Mouse (Mus musculus): ENCODE data around the gene Ppp5c.

Ppp5c gene

DNA sequence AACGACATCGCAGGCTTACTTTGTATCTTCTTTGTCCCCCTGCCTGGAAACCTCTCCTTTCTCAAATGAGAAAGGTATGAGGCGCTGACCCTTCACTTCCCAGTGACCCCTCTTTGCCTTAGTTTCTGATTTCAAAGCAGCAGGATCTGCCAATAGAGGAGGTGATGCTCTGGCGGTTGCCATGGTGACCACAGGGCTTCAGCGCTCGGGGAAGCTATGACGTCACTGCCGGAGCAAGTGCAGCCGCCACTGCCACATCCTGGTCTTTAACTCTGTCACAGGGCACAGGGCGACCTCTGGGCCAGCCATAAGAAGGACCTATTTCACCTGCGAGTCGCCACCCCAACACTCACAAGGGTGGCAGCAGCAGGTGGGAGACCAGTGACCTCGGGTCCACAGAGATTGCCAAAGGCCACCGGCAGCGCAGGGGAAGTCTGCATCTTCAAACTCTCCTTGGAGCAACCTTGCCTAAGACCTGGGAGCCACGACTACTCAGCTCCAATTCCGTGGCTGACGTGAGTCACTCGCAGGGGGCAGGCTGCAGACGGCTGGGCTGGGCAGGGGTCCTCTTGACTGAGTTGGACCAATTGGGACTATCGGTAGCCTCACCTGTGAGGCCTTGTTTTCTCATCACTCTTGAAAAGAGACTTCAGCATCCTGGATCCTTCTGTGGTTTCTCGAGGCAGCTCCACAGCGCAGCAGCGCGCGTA lies 44.7 kb downstream of the Ppp5c start, which contains the start of gene Gm42372:
Gm42372 (plus strand) TSS at position 228 of the 710 bp plus-strand sequence.
- no peak for DNase-seq (ENCODE audit: low spot score)

DNA sequence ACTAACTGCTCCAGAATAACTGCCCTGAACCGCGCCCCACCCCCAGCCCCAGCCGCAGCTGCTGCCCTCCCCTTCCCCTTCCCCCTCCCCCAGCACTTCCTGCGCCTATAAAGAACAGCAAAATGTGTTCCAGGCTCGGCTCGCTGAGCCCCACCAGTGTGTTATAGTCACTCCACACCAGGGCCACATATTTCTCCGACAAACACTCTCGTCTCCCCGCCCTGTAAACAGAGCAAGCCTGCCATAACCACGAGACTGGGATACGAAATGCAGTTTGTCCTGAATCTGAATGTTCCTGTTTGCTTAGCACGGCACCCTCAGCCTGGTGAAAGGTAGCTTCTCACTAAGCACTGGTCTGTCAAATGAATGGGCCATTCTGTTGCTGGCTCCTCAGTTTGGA lies 47.4 kb downstream of the Ppp5c start:
- peak; percentile 20 for DNase-seq (ENCODE audit: low spot score)

DNA sequence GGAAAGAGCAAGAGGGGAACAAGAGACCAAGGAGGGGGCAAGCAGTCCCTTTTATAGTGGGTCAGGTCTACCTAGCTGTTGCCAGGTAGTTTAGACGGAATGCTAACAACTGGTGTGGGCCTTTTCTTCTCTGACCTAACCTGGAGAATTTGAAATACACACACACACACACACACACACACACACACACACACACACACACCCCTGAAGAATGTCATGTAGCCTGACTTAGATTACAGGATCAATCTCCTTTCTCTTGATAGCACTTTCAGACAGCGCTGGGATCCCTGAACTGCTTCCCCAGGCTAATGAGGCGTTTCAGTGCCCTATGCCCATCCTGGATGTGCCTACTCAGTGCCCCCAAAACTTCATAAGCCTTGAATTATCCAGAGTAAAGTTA lies 49.1 kb downstream of the Ppp5c start:
- DNase-seq (ENCODE audit: low spot score): no peak

DNA sequence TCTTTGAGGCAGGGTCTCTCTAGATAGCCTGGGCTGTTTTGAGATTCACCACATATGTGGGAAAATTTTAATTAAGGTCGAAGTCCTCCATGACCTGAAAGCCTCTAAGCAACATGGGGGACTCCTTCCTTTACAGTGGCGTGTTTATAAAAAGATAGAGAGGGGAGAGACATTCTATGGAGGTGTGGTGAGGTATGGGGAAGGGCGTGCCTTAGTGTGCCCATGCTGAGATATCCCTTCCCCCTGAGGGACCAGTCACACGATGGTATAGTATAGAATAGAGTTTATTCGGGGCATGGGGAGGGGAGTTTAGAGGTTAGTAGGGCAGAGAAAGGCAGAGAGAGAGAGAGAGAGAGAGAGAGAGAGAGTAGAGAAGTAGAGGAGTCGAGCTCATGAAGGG lies 49.6 kb downstream of the Ppp5c start:
- no peak for DNase-seq (ENCODE audit: low spot score)

DNA sequence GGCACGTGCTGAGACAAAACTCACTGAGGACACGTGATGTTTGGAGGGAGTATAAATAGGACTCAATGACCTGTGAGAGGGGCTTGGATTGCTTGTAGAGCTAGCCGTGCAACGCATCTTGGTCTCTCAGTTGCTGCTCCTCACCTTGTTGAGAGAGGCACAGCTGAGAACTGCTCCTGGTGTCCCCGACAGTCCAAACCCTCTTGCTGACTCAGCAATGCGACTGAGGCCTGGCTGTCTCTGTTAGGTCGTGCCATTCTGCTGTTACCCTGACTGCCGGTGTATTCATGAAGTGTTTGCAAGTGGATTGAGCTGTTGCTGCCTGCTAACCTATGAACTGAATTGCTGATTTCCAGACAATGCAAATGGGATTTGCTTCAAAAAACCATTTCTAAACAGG lies 51.4 kb downstream of the Ppp5c start:
- no peak for DNase-seq (ENCODE audit: low spot score)

- no peak for DNase-seq (ENCODE audit: low spot score)
Observed at GRCm38 (mm10) chr7:16974018-16974417, 53.7 kb downstream of the Ppp5c start.

- DNase-seq (ENCODE audit: low spot score): no peak
Observed at GRCm38 (mm10) chr7:16971160-16971559, 56.6 kb downstream of the Ppp5c start.

DNA sequence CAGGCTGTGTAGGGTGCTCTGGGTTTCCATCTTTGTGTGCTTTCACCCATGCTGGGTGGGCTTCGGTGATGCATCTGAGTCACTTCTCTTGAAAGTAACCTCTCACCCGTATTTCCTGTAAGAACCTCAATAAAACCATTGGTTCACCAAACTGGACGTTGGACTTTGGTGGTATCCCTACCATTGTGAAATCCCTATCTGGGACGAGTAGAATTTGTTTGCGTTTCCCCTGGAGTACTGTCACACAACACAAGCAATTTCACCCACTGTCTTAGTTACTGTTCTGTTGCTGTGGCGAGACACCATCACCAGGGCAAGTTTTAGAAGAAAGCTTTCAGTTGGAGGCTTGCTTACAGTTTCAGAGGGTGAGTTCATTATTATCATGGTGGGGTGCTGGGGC lies 59.3 kb downstream of the Ppp5c start:
- DNase-seq (ENCODE audit: low spot score): no peak

DNA sequence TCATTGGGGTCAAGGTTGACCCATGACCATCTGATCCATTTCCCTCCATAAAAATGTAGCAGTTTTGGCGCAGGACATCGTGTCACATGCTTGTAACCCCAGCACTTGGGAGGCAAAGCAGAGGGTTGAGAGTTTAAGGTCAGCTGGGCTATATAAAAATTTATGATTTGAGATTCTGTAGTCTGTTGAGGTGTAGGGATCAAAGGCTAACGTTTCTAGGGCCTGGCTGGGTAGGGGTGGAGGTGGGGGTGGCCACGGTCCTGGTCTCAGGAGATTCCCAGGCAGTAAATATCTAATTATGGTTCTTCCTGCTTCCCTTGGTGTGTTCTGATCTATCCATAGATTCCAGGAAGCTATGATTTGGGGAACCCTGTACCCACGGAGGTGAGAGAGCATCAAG lies 66.0 kb downstream of the Ppp5c start:
- DNase-seq (ENCODE audit: low spot score): no peak

DNA sequence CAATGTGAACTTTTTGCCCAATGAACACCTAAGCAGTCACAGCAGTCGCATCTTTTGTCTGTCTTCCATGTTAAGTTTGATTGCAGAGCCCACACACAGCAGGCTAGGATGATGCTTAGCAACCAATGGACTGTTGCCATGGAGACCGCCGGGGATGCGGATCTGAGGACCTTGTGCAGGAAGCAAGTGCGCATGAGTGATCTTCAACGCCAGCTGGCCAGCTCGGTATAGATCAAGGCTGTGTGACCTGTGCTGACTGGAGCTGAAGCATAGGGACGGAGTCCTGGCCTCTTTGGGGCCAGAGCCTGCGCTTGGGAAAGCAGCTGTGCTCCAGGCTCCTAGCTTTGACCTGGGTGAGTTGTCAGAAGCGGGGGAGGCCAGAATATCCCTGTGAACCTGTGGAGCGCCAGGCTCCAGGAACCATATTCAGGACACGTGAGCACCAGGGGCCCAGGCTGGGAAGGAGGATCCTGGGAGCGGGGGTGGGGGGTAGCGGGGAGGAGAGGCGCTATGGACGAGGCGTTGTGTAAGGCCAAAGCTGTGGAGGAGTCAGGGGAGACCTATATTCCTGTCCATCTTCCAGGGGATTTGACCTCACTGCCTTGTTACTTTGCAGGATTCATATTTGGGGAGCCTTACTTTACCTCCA lies 68.1 kb downstream of the Ppp5c start, which contains the start of gene Pnmal1:
Pnmal1 (plus strand) TSS at position 141 of the 649 bp plus-strand sequence.
- DNase-seq (ENCODE audit: low spot score): peak; percentile 63

GRCm38 (mm10) chr7:16956410-16957265 lies 71.1 kb downstream of the Ppp5c start:
- no peak for DNase-seq (ENCODE audit: low spot score)

- no peak for DNase-seq (ENCODE audit: low spot score)
Observed at GRCm38 (mm10) chr7:16955712-16956111, 72.0 kb downstream of the Ppp5c start.
